Mouse (Mus musculus) Patski (cell line): ENCODE results near the gene Miox. TPM values are rescaled to one million over a fixed set of nuclear protein-coding genes. Genes with fewer than 3 reads are reported as not detected.

Source experiments
- ATAC-seq: fragments of 100-300 bp; one replicate; pipeline ENCODE4 v1.8.0; 2021
- CTCF ChIA-PET: fragments of 350-600 bp; sonication (Branson Sonifier 250); formaldehyde crosslinking; loops from one replicate; lab custom pipeline; 2022; ENCODE audit warnings: inconsistent platforms; lab: Charles Lee
- POLR2A ChIA-PET: fragments of 350-600 bp; sonication (Branson Sonifier 250); formaldehyde crosslinking; loops from one replicate; lab custom pipeline; 2022; ENCODE audit warnings: antibody characterized with exemption, inconsistent platforms; lab: Charles Lee
- DNase-seq: peaks from one replicate; pipeline ENCODE4 v3.0.0-alpha.2; 2011; ENCODE audit warnings: low read depth, low spot score
- H3K27me3 ChIP-seq: fragments of 371-371 bp; one replicate; pipeline ENCODE4 v1.5.1; 2021
- CTCF ChIP-seq: fragments of 100-300 bp; IDR thresholded peaks from one replicate; pipeline ENCODE4 v1.5.1; 2021
- in situ Hi-C: fragments of 300-500 bp; cut with MboI; formaldehyde crosslinking; loops from 3 replicates; pipeline ENCODE4 v1.11.1; 2018; ENCODE audit warnings: low pct_unique_long_range_greater_than_20kb, mixed read lengths
- polyA plus RNA-seq: library from polyadenylated mRNA; unstranded; gene quantifications from one replicate; pipeline ENCODE4 v1.2.3, GENCODE M21; 2021

Miox gene
- polyA plus RNA-seq, 1 experiment from 2014 or later = not detected

- no peaks in the 10 kb centered on the region for H3K27me3 ChIP-seq
- POLR2A ChIA-PET = interaction anchor here (0.9 to 1.6 kb wide), 2 partner anchors 10 to 11 kb away, joined by 3 to 5 read pairs; no protein-coding TSS in a partner anchor
- in situ Hi-C loops = no loop called here
- CTCF ChIA-PET = interaction anchor here (1.3 kb wide), 1 partner anchor 24 kb away, joined by 4 read pairs; no protein-coding TSS in a partner anchor
- TF ChIP-seq CTCF = no peak
- DNase-seq = no peak
- ATAC-seq = peak; percentile 17
Measured at GRCm38 (mm10) chr15:89314511-89315189, 19.5 kb upstream of the Miox start.

GRCm38 (mm10) chr15:89315190-89315731 lies 18.9 kb upstream of the Miox start, which contains the start of gene Sbf1:
TSS of gene Sbf1 (minus strand) at chr15:89315311.
- TF ChIP-seq CTCF = no peak
- ATAC-seq (peak; percentile 90), DNase-seq (peak; percentile 67)
- H3K27me3 ChIP-seq = no peaks in the 10 kb centered on the region
- CTCF ChIA-PET = interaction anchor here (1.3 kb wide), 1 partner anchor 24 kb away, joined by 4 read pairs; no protein-coding TSS in a partner anchor
- in situ Hi-C loops = no loop called here
- POLR2A ChIA-PET = interaction anchor here (0.6 to 1.6 kb wide), 4 partner anchors 11 to 1119 kb away, joined by 3 to 5 read pairs (median 4); no protein-coding TSS in a partner anchor

- ChIA-PET POLR2A (interaction anchor here (1.6 kb wide), 1 partner anchor 10 kb away, joined by 3 read pairs; no protein-coding TSS in a partner anchor), CTCF (no interaction called here)
- TF ChIP-seq CTCF = no peak
- in situ Hi-C loops = no loop called here
- no peak for DNase-seq
- H3K27me3 ChIP-seq = no peaks in the 10 kb centered on the region
- no peak for ATAC-seq
Measured at GRCm38 (mm10) chr15:89316146-89316545, 18.1 kb upstream of the Miox start.

DNA sequence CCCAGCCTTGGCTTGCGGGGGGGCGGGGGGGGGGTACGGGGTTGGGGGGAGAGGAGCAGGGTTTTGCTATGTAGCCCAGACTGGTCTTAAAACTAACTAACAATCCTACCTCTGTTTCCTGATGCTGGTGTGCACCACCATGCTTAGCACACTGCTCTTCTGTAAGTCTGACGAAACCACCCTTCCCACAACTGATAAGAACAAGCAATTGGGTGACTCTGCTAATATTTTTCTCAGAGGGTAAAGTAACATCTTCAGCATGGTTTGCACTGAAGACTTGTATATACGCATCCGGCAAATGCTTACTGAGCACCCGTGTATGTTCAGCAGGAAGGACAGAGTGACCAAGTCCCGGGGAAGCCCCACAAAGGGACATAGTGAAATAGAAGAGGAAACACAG lies 12.9 kb upstream of the Miox start:
- no peak for ATAC-seq
- DNase-seq = no peak
- H3K27me3 ChIP-seq = peaks cover 12% of the 10 kb centered on the region
- in situ Hi-C loops = no loop called here
- POLR2A ChIA-PET = no interaction called here
- CTCF ChIA-PET = interaction anchor here (0.8 kb wide), 1 partner anchor 53 kb away, joined by 3 read pairs; the partner anchor contains the start of gene Sco2
- no peak for TF ChIP-seq CTCF

GRCm38 (mm10) chr15:89322670-89323522 lies 11.3 kb upstream of the Miox start, which contains the start of gene Adm2:
TSS of gene Adm2 (plus strand) at chr15:89322720.
- CTCF ChIA-PET = no interaction called here
- no peak for TF ChIP-seq CTCF
- no peak for ATAC-seq
- in situ Hi-C loops = no loop called here
- POLR2A ChIA-PET = no interaction called here
- peaks cover 12% of the 10 kb centered on the region for H3K27me3 ChIP-seq
- no peak for DNase-seq

DNA sequence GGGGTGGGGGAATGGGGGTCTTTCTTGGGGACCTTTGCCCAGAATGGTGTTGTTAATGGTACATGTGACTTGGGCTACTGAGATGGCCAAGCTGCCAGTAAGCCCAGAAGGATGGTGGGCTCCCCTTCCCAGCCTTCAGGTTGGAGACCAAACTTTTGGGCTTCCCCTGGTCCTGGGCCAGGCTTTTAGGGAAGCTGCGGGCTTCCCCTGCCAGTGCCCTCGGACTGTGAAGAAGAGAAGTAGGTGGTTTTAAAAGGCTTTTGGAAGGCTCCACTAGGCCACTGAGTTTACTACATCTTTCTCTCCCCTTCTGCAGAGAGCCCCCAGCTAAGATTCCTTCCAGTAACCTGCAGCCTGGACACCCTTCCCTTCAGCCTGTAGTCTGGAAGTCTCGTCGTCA lies 10.5 kb upstream of the Miox start:
- in situ Hi-C loops = no loop called here
- TF ChIP-seq CTCF = no peak
- H3K27me3 ChIP-seq = peaks cover 12% of the 10 kb centered on the region
- ATAC-seq (no peak), DNase-seq (no peak)
- POLR2A ChIA-PET = no interaction called here
- CTCF ChIA-PET = no interaction called here

- DNase-seq (no peak), ATAC-seq (no peak)
- ChIA-PET CTCF (no interaction called here), POLR2A (interaction anchor here (1.1 kb wide), 1 partner anchor 11 kb away, joined by 3 read pairs; the partner anchor contains the start of gene Sbf1)
- TF ChIP-seq CTCF = no peak
- peaks cover 18% of the 10 kb centered on the region for H3K27me3 ChIP-seq
- in situ Hi-C loops = no loop called here
Measured at GRCm38 (mm10) chr15:89326441-89326840, 7.8 kb upstream of the Miox start.

DNA sequence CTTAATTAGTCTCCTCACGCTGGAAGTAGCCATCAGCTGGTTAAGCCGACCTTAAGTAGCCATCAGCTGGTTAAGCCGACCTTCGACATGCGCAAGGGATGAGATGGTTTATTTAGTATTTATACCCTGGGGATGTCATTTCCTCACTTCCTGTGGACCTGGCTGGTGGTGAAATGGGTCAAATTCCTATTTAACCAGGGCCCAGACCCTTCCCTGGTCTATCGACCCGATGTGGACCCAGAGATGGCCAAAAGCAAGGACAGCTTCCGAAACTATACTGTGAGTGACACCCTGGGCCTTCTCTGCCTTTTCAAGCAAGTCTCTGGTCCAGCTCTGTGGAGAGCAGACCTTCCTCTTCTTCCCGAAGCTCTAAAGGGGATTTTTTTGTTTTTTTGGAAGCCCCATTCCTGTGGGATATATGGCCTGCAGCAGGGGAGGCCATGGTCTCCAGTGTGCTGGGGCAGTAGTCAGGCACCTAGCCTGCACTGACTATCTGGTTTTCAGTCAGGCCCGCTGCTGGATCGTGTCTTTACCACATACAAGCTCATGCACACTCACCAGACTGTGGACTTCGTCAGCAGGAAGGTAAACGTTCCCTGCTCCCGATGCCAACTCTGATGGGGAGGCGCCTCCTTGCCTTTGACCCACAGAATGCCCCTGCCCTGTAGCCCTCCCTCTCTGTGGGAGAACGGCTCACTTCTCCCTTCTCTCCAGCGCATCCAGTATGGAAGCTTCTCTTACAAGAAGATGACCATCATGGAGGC lies 758 bp downstream of the Miox start:
- DNase-seq = no peak
- ATAC-seq = no peak
- in situ Hi-C loops = no loop called here
- peaks cover 25% of the 10 kb centered on the region for H3K27me3 ChIP-seq
- CTCF ChIA-PET = interaction anchor here (2.1 kb wide), 1 partner anchor 9 kb away, joined by 5 read pairs; no protein-coding TSS in a partner anchor
- TF ChIP-seq CTCF = no peak
- POLR2A ChIA-PET = no interaction called here

DNA sequence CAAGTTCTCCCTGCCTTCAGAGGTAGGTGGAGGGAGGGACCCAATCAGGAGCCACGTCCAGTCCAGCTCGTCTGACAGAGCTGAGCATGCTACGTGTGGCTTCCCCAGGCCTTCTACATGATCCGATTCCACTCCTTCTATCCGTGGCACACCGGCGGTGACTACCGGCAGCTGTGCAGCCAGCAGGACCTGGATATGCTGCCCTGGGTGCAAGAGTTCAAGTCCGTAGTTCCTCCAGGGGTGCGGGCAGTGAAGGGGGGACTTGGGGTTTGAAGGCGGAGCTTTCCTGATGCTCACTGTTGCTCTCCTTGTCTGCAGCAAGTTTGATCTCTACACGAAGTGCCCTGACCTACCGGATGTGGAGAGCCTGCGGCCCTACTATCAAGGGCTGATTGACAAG lies 2.2 kb downstream of the Miox start:
- no peak for TF ChIP-seq CTCF
- in situ Hi-C loops = no loop called here
- CTCF ChIA-PET = no interaction called here
- POLR2A ChIA-PET = no interaction called here
- ATAC-seq (peak; percentile 26), DNase-seq (no peak)
- H3K27me3 ChIP-seq = peaks cover 19% of the 10 kb centered on the region
